Mouse (Mus musculus) testis, adult 2 months (tissue): ENCODE results near the gene Map3k10.

Source experiments
- CTCF ChIP-seq: fragments of 200-500 bp; IDR thresholded peaks from 2 replicates; pipeline ENCODE4 v1.5.1; 2012; ENCODE audit warnings: low read depth, mild to moderate bottlenecking, inconsistent platforms, low read length, moderate library complexity; ENCODE audit not compliant: control insufficient read depth, insufficient read depth, insufficient replicate concordance
- POLR2A ChIP-seq: fragments of 200-500 bp; IDR thresholded peaks from 2 replicates; pipeline ENCODE4 v1.6.1; 2012; ENCODE audit warnings: low read depth, mild to moderate bottlenecking, inconsistent platforms, low read length, moderate library complexity; ENCODE audit not compliant: control insufficient read depth

GRCm38 (mm10) chr7:27685220-27685619 lies 10.8 kb upstream of the Map3k10 start:
- TF ChIP-seq POLR2A (no peak), CTCF (no peak)
